Mouse (Mus musculus): ENCODE results near the gene Gng7.
A peak's percentile ranks its signal among the peaks of the same experiment; 100 is the strongest.
"Not testable (repeated sequence)": the region's sequence is repeated elsewhere in the genome, so short reads cannot be mapped to it uniquely, and the experiment has no call there.

Gng7 gene

DNA sequence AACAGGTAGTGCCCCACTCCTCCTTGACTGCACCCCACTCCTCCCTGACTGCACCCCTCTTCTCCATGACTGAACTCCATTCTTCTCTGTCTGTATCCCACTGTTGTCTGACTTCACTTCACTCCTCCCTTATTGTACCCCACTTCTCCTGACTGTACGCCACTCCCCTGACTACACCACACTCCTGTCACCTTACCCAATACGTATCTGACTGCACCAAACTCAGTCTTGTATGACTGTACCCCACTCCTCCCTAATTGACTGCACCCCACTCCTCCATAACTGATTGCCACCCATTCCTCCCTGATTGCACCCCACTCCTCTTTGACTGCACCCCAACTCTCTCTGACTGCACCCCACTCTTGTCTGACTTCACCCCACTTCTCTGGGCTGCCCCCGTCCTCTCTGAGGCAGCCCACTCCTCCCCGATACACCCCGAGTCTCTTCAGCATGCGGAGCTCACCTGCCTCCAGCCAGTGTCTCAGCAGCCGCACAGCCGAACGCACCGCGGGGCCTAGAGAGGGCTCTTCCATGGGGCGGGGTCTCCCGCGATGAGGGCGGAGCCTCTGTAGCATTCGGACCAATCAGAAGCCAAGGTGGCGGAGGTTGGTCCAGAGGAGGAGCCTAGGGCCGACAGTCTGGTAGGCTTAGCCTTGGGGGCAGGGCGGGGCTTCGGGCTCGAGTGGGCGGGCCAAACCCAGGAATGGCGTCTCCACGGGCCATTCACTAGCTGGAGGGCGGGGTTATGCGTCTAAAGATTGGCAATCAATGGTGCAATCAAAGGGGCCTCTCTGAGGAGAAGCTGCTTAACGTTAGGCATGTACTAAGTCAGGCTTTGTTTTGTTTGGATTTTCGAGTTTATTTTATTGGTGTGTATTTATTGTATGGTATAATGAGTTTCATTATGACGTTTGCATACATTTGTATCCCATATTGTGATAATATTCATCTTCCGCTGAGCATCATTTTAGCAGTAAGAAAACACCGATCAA is at the start of gene Gng7:
Gene Gng7, minus strand, starts transcription at position 553 of the 992 bp plus-strand sequence.
- DNase-seq (ENCODE audit: low spot score) = peak; percentile 97

DNA sequence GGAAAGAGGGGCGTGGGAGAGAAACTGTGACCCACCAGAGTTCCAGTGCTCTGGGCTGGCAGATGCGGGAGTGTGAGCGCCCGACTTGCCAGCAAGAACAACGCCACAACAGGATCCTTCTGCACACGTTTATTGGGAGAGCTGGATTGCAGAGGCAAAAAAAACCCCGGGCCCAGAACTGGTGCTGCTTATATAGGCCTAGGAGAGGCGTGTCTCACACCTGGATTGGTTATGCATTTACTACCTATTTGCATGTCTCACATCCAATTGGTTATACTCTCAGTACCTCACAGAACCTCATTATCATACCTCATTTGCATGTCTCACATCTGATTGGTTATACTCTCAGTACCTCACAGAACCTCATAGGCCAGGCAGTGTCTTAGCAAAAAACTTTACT is 49.8 kb upstream of the Gng7 start:
- not testable (repeated sequence) for DNase-seq (ENCODE audit: low spot score)

DNA sequence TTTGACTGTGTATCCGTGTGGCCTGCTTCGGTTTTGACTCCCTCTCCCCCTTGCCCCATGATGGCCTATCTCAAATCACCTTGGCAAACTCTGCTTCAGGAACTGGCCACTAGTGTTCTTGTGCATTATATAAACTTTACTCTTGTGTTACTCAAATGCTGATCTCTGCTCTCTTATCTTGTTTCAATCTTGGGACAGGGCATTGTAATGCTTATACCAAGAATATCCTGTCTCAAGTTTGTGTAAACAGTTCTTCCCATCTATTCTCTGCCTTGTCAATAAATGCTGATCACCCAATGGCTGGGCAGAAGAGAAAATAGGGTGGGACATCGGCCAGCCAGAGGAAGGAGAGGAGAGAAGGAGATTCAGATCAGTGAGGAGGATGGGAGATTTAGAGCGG is 48.0 kb upstream of the Gng7 start:
- no peak for DNase-seq (ENCODE audit: low spot score)

DNA sequence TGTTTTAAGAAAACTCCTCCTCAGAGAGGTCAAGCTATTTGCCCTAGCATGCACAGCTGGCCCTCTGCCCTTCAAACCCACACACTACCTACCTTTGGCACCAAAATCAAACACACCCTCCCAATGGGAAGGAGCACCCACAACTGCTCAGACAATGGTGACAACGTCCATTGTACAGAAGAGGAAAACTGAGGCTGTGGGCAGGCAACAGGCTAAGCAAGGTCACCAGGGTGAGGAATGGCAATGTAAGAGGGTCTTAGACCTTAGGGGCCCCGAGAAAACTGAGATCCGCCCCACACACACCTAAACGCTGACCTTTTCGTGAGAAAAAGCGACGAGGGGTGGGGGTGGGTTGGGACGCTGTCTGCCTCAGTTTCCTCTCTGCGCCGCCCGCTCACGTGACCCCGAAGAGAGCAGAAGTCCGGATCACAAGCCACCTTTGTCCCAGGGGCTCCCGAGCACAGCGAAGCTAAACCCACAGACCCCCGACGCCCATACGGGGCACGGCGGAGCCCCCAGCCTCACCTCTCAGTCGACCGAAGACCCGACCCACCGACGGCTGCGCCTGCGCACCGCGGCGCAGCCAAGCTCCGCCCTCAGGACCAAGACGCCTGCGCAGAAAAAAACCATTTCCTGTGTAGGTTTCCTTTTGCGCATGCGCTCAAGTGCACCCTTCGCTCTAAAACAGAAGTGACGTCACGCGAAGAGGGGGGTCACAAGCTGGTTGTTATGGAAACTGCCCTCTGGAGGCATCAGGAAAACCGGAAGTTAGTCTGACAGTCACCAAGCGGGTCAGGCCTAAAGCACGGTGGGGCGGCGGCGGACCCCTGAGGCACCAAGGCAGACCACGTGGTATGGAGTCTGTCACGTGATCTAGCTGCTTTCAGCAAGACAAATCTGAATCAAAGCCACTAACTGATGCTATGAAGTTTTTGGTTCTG is 45.1 kb upstream of the Gng7 start, which contains the start of gene Sgta:
Gene Sgta, minus strand, starts transcription at position 579 of the 941 bp plus-strand sequence.
- DNase-seq (ENCODE audit: low spot score) = peak; percentile 100

DNA sequence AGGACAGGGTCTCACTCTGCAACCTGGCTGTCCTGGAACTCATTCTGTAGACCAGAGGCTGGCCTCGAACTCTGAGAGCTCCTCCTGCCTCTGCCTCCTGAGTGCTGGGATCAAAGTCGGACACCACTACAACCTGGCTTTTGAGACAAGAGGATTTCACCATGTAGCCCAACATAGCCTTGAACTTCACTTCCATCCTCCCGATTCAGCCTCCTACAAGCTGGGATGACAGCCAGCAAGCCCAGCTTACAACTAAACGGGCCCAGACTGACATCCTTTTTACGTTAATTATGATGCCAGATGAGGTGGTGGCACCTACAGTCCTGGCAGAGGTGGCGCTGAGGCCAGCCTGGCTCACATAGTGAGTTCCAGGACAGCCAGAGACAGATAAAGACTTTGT is 44.2 kb upstream of the Gng7 start:
- no peak for DNase-seq (ENCODE audit: low spot score)

DNA sequence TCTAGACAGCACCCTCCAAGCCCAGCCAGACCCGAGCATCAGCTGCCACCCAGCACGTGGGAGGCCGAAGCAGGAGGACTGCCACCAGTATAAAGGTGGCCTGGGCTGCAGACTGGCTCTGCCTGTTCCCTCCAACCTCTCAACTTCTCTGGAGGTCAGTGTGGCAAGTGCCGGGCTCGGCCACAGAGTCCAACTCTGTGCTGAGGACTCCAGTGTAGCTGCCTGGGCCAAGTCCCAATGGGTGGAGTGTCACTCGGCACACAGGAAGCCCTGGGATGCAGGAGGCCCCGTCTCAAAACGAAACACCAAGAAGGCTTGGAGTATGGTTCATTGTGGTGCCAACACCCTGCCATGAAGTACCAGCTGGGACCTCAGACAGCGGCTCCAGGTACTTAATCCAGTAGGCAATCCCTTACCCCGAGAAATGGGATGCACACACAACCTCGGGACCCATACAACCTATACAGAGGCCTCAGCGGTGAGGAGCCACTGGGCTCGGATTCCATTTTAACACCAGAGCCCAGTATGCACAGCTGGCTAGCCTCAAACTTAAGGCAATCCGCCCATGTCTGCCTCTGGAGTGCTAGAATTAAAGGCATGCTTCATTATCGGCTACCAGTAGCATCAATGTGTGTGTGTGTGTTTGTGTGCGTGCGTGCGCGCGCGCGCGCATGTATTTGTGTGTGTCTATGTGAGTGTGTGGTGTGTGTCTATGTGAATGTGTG is 42.8 kb upstream of the Gng7 start:
- no peak for DNase-seq (ENCODE audit: low spot score)

DNA sequence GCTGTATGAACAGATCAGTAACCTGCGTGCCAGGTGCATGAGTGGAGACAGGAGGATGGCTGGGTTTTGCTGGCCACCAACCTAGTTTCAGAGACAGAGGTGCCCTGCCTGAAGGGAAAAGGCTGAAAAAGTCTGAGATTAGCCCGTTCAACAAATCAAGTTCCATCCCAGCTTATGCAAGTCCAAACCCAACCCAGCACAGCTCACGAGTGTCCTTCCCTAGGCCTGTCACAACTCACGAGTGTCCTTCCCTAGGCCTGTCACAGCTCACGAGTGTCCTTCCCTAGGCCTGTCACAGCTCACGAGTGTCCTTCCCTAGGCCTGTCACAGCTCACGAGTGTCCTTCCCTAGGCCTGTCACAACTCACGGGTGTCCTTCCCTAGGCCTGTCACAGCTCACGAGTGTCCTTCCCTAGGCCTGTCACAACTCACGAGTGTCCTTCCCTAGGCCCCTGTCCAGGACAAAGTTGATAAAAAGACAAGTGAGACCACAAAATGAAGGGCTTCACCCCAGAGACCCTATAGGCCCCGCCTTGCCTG is 41.1 kb upstream of the Gng7 start:
- DNase-seq (ENCODE audit: low spot score) = not testable (repeated sequence)

DNA sequence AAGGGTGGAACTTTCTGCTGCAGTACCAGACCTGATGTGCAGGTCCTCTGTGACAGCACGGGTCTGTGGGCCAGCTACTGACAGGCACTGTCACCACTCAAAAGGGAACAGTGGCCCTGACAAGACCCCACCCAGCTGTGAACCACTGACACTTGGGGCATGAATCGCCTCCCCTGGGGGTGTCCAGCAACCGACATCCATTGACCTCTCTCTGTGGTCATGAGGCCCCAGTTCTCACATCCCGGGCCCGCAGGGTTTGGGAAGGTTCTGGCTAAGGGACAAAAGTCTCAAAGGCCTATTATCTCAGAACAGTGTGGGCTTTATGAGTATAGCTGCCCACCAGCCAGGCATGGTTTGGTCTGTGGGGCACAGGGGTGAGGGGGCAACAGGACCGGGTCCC is 40.4 kb upstream of the Gng7 start:
- DNase-seq (ENCODE audit: low spot score) = no peak

DNA sequence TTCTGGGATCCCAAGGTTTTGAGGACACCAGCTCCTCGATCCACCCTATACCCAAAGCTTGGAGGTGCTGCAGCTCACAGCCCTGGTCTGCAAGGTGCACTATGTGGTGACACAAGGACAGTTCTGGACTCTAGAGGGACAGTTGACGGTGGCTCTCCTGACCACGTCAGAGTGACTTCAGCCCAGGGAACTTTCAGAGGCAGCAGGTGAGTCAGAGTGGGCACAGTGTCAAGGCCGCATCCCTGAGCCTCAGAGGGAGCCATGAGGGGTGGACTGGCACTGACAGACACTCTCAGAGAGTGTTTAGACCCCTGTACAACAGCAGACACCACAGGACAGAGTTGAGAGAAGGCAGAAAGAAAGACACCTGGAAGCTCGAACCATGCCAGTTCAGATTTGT is 37.8 kb upstream of the Gng7 start:
- DNase-seq (ENCODE audit: low spot score) = no peak

DNA sequence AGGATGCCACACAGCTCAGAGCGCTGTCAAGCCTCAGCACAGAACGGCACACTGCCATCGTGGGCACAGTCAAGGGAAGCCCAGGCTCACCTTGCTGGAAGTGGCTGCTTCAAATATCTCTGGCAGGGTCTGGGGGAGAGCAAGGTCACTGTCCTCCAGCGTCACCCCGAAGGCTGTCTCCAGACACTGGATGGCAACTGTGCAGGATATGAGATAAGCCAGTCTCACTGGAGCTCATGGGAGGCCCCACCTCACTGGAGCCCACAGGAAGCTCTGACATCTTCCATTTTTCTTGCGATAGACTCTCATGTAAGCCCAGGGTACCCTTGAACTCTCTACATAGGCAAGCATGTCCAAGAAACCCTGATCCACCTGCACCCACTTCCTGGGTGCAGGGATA is 36.4 kb upstream of the Gng7 start:
- DNase-seq (ENCODE audit: low spot score) = no peak

DNA sequence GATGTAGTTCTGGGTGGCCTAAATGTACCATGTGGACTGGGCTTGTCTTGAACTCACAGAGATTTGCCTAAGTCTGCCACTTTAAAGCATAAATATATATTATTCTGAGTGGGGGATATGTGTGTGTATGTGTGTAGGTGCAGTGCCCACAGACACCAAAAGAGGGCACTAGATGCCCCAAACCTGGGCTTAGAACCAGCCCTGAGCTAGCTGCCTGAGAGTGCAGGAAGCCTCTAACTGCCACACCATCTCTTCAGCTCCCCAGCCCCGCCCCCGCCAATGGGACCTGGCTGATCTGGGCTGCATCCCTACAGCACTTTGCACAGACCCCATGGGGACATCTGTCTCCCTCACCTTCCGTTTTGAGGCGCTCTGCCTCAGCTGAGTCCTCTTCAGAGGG is 35.9 kb upstream of the Gng7 start:
- peak; percentile 41 for DNase-seq (ENCODE audit: low spot score)

DNA sequence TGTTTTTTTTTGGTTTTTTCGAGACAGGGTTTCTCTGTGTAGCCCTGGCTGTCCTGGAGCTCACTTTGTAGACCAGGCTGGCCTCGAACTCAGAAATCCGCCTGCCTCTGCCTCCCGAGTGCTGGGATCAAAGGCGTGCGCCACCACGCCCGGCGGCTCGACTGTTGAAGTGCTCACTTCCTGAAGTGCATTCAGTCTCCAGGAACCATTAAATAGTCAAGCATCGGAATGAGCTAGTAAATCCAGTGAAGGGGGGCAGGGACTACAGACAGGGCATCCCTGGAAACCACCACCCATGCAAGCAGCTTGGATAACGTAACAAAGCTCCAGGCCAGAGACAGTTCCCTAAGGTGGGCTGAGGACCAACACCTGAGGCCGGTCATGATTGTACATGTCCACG is 30.5 kb upstream of the Gng7 start:
- not testable (repeated sequence) for DNase-seq (ENCODE audit: low spot score)

DNA sequence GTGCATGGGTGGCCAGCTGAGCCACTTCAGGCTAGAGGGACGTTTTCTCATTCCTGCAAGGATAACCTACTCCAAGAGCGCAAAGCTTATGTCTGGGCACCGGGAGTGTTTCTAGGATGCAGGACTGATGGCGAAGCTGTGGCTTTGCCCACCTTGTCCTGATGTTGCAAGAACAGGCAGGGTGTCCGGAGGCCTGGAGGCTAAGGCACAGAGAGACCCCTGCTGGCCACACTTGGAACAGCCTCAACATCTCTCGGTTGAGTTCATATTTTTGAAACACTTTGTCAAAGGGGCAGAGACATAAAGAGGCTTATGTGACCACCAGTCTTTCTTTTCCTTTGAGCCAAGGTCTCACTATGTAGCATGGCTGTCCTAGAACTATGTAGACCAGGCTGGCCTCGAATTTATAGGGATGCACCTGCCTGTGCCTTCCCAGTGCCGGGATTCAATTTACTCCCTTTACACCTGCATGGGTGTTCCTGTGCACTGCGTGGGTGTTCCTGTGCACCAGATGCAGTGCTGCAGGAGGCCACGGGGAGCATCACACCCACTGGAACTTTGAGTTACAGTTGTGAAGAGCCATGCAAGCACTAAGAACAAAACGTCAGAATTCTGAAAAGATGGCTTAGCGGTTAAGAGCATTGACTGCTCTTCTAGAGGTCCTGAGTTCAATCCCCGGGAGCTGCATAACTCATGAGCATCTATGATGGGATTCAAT is 26.9 kb upstream of the Gng7 start:
- DNase-seq (ENCODE audit: low spot score) = peak; percentile 80

DNA sequence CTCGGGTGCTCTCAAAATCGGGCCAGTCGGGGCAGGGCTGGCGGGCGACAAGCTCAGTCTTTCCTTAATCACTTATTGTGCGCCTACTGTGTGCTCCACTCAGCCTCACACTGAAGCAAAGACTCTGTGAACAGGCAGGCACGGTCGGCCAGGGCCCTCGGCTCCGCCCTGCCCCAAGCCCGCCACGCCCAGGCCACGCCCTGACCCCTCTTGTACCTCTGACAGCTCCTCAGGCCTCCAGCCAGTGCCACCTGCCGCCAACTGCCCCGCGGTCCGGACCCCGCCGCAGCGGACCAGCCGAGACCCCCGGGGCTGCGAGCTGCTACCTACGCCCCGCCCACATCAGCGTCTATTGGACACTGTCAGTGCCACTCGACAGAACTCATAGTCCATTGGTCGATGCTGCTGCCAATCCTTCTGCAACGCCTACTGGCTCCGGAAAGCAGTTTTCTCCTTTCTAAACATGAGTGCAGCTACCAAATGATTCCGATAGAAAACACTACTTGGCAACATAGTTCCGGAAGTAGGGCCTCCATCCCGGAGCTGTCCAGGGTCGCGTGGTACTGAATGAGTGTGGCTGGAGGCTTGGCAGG is 22.3 kb upstream of the Gng7 start, which contains the start of gene Slc39a3:
Gene Slc39a3, minus strand, starts transcription at position 439 of the 593 bp plus-strand sequence.
- peak; percentile 100 for DNase-seq (ENCODE audit: low spot score)

DNA sequence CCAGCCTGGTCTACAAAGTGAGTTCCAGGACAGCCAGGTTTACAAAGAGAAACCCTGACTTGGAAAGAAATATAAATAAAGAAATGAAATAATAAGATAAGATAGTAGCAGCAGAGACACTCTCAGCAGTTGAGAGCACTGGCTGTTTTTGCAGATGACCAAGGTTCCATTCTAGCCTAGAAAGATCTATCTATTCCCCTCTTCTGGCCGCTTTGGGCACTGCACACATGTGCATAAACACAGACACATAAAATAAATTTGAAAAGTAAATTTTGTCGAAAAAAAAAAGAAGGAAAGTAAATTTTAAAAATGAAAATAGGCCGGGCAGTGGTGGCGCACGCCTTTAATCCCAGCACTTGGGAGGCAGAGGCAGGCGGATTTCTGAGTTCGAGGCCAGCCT is 21.5 kb upstream of the Gng7 start:
- DNase-seq (ENCODE audit: low spot score) = no peak

DNA sequence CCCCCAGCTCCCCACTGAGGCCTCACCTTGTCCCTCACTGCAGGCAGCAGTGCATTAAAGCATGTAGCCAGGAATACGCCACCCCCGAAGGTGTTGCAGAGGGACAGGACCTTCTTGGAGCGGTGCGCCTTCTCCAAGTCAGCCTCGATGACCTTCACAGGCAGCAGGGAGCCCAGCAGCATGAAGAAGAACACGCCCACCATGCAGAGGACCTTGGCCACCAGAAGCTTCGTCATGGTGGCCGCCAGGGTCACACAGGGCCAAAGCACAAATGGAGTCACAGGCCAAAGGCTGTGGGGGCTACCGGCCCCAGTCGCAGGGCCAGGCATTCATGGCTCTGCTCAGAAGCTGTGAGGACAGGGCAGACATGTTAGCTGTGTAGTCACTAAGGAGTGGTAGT is 18.8 kb upstream of the Gng7 start:
- no peak for DNase-seq (ENCODE audit: low spot score)

DNA sequence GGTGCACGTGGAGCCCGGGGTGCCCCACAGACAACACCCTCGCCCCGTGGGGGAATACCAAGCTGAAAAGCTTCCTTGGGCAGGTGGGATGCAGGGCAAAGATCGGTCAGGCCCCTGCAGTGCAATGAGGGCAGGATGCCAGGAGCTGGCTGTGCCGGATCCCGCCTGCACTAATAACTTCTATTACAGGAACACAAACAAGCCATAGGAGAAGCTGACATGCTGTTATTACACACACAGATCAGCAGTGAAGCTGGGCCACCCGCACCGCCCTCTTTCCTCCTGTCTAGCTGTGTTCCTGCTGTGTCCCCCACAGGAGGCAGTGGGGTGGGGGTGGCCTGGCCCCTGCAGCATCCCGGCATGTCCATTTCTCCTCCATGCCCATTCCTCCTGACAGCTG is 14.3 kb upstream of the Gng7 start:
- no peak for DNase-seq (ENCODE audit: low spot score)

DNA sequence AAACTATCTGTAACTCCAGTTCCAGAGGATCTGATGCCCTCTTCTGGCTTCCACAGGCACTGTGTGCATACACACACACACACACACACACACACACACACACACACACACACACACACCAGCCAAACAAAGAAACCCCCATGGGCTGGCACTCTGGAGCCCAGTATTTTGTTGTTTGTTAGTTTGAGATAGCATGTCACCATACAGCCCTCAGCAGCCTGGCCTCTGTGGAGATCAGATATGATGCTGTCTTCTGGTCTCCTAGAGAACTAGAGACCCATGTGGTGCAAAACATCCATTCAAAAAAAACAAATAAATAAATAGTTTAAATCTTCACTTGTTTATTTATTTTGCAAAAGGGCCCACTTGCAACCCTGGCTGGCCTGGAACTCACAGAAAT is 13.5 kb upstream of the Gng7 start:
- DNase-seq (ENCODE audit: low spot score) = no peak

DNA sequence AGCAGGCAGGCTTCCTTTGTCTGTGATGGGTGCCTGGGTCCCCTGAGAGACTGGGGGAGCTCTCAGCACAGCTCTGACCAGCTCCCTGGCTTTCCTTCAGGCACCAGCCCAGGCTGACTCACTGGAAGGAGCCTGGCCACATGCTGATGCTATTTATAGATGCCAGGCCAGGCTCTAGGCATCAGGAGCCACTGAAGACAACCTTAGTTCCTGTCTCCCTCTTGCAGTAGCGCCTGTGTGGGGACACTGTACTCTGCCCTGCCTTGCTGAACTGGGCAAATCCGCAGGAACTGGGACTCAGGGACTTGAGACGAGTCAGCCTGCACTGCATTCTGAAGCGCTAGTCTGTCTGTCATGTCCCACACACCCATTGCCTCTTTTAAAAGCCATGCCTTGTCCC is 12.6 kb upstream of the Gng7 start:
- no peak for DNase-seq (ENCODE audit: low spot score)

DNA sequence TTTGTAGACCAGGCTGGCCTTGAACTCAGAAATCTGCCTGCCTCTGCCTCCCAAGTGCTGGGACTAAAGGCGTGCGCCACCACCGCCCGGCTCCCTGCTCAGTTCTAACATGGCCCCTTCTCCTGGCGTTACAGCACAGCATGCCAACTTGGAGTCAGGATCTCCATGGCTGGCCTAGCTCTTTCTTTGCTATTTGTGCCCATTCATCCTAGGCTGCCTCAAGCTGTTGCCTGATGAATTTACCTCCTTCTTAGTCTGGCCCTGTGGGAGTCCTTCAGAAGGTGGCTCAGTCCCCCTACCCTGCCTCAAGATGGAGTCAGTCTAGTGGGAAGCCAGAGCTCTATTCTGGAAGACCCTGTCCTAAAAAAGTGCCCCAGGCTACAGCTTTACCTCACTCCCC is 12.1 kb upstream of the Gng7 start:
- no peak for DNase-seq (ENCODE audit: low spot score)
